Mouse (Mus musculus): Measurements from ENCODE around the gene Otog.

Gene Otog

DNA sequence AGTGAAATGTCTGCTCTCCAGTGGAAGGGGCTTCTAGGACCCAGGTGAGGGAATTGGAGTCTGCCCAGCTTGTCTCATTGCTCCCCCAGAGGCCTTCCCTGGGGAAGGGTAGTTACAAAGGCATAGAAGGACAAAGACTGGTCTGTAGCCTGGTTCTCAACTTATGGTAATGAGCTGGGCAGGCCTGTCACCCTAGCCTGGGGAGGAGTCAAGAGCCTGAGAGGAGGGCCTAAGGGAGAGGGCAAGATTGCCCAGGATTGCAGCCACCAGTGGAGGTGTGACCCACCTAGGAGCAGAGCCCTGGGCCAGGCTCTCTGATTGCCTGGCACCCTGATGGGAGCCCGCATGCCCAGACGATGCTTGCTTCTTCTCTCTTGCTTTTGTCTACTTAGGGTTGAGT lies at the start of gene Otog:
Gene Otog, plus strand, starts transcription at position 292 of the 400 bp plus-strand sequence.
- DNase-seq, result no peak

DNA sequence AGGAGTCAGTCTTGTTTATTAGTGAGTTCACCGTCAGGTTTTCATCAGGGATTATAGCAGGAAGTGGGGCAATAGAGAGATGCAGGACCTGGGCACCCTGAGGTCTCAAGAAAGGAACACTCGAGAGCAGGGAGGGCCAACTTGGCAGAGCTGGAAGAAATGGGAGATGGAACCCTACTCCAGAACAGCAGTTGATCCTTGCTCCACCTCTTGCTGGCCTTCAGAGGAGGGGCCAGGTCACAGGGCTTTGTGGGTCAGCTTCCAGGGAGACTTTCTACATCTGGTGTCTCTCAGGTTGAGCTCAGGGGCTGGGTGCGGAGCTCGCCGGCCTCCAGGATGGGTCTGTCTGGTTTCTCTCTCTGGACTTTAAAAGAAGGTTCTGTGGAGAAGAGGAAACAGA lies 45.4 kb upstream of the Otog start:
- DNase-seq, result no peak

DNA sequence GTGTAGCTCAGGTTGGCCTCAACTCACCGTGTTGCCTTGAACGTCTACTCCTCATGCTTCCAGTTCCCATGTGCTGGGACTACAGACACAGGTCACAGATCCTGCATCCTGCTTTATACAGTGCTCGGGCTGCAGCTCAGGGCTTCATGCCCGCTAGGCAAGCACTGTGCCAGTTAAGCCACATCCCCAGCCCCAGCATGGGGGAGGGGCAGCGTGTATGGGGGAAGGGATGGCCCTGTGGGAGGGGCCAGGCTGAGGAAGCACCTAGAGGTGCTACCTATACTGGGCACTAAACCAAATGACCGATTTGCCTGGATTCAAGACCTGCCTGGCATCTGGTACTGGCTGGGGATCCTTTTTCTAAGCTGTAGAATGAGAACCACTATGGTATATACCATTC lies 40.8 kb upstream of the Otog start:
- no peak for DNase-seq

DNA sequence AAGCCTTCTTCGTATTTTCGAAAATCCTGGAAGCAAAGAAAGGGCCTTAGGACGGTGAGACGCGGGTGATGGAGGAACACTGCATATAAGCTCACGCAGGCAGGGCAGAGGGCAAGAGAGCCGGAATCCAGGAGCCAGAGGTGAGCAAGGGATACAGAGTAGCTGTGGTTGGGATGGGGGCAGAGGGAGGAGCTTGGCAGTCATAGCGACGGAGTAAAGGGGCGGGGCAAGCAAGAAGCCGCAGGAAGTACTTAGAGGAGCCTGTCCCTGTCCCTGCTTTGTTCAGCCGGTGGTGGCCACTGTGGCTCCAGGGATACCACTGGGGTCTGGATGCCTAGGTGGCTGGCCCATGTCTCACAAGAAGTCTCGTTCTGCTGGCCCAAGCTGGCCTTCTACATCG lies 39.1 kb upstream of the Otog start:
- no peak for DNase-seq

DNA sequence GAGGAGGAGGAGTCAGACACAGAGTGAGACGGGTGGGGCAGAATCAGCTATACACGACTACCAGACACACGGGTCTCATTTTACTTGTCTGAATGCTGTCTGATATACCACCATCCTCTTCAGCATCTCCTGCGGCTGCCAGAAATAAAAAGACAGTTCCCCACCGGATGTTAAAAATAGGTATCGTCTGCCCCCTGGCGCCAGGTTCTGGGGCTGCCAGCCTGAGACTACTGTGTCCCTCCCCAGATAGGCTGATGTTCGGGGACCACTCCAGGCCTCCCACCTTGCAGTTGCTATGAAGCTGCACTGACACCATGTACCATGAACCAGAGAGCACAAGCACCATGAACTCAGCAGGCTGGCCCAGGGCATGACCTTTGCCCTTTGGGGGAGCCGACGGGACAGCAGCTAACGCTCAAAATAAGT lies 36.7 kb upstream of the Otog start:
- DNase-seq, result peak; percentile 39

DNA sequence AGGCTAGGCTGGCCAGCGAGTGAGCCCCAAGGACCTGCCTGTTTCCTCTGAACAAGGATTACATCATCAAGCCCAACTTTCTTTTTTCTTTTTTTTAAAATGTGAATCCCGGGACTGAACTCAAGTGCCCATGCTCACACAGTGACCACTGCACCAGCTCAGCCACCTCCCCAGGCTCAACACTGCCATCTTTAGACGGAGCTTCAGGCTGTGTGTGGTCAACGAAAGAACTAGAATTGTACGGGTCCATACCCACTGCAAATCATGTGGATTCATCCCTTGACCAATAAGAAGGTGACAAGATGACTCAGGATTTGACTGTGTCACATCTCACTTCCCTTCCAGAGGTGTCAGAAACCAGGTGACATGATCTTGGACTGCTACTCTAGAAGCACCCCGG lies 36.0 kb upstream of the Otog start:
- DNase-seq, result no peak

- DNase-seq, result no peak
Measured at GRCm38 (mm10) chr7:46208131-46208530, 32.7 kb upstream of the Otog start.

- no peak for DNase-seq
Measured at GRCm38 (mm10) chr7:46210276-46210675, 30.5 kb upstream of the Otog start.

GRCm38 (mm10) chr7:46216481-46216880 lies 24.3 kb upstream of the Otog start:
- DNase-seq, result no peak

GRCm38 (mm10) chr7:46218415-46218814 lies 22.4 kb upstream of the Otog start:
- DNase-seq, result no peak

DNA sequence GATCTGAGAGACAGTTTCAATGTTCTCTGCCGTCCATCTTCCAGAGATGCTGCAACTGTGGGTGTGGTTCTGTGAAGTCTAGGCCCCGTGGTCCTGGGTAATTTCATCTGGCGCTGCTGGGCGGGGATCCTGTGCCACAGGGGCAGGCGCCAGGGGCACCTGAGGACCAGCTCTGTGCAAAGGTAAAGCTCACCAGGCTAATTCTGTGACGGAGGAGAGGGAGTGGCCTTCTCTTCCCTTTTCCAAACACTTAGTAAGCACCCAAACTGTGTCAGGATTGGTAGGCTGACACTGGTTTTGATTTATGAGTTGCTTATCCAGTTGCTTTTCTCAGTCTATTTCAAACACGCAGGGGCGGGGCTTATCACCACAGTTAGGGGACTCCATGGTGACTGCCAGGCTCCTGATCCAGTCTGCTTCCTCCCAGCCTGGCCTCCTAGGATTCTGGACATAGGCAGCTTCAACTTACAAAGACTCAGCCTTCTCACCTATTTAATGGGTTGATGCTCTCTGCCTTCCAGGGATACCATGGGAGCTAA lies 20.1 kb upstream of the Otog start:
- no peak for DNase-seq

- peak; percentile 17 for DNase-seq
Measured at GRCm38 (mm10) chr7:46226253-46226652, 14.5 kb upstream of the Otog start.

DNA sequence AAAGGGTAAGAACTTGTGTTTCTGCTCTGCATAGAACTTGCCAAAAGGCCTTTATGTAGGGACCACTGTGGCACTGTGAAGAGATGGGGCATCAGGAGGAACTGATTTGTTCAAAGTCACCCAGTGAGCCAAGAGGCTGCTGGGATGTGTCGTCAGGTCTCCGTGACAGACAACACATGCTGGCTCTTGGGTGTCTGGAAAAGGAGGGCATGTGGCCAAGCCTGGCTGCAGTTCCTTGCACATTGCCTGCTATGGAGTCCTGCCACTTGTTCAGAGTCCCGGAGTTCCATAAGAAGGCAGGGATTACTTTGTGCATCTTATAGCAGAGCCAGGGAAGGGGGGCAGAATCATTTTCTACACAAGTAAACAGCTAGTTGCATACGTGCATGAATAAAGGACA lies 13.9 kb upstream of the Otog start:
- no peak for DNase-seq

- no peak for DNase-seq
Measured at GRCm38 (mm10) chr7:46235948-46236347, 4.8 kb upstream of the Otog start.

- DNase-seq, result no peak
Measured at GRCm38 (mm10) chr7:46236363-46236762, 4.4 kb upstream of the Otog start.

DNA sequence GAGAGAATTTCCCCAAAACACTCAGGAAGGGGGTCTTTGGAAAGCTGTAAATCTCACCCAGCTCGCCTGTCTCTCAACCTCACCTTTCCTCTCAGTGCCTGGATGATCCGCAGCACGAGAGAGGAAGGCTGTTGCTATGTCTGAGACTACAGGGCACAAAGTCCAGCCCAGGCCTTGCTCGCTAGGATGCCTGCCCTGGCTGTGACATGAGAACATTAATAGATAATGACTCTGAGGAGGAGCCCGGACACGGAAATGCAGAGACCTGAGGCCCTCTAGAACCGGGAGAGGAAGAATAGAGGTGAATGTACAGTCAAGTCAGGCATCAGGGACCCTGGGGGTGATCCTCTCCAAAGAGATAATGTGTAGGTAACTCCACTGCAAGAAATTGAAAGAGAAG lies 3.6 kb upstream of the Otog start:
- no peak for DNase-seq

GRCm38 (mm10) chr7:46238346-46238745 lies 2.4 kb upstream of the Otog start, which contains the start of gene Ush1c:
Ush1c (minus strand) TSS chr7:46238503.
- DNase-seq, result no peak

GRCm38 (mm10) chr7:46240091-46240490 lies 696 bp upstream of the Otog start:
- DNase-seq, result no peak

DNA sequence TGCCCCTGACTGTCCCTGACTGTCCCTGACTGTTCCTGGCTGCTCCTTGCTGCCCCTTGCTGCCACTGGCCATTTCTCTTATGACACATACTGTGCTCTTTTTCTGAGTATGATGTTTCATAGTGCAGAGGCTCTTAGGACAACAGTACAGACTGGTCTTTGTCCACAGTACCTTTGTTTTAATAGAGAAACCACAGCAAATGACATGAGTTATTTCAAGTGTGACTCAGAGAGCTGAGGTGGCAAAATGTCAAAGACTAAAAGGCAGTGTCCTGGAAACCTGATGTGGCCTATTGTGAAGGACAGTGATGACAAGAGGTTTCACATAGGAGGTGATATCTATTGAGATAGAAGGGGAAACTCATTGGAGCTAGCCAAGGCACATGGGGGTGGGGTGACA lies 6.1 kb downstream of the Otog start:
- DNase-seq, result no peak

DNA sequence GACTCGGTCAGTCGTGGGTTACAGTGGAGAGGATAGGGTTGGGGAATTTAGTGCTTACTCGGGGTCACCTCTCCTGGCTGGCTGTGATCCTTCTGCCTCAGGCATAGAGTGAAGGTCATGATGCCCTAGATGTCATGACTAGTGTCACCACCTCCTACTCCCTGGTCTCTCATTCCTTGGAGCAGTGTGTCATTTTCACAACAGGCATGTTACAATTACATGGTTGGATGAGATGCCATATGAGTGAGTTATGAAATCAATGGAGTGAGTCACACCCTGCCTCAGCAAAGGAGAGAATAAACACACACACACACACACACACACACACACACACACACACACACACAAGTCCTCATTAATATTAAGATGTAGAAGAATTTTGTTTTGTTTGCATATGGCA lies 6.8 kb downstream of the Otog start:
- no peak for DNase-seq

DNA sequence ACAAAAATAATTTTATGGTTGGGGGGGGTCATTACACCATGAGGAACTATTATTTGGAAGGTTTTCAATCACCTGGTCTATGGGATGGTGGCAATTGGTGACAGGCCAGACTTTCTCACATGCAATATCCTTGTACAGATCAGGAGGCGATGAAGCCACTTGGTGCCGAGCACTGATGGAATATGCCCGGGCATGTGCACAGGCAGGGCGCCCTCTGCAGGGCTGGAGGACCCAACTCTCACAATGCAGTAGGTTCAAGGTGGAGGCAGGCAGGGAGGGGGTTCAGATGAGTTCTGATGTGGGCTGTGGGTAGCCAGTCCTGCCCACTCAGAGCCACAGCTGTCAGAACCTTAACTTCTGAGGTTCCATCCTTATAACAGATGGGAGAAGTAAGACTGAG lies 11.1 kb downstream of the Otog start:
- DNase-seq, result no peak

DNA sequence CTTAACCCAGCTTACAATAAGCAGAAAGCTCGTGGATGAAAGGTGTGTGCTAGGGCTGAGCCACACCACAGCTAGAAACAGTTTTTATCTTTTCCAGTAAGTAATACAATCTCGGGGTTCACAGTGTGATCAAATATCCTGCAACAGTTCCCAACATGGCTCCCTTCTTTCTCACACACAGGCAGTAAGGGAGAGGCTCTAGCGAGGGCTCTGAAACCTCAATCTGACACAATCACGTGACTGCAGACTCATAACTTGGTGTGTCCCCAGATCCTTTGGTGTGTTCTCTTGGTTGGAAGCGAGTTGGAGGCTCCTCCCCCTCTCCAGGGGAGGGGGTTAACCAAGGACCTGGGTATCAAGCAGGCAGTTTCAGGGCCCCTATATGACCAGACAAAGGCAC lies 35.4 kb downstream of the Otog start:
- no peak for DNase-seq

DNA sequence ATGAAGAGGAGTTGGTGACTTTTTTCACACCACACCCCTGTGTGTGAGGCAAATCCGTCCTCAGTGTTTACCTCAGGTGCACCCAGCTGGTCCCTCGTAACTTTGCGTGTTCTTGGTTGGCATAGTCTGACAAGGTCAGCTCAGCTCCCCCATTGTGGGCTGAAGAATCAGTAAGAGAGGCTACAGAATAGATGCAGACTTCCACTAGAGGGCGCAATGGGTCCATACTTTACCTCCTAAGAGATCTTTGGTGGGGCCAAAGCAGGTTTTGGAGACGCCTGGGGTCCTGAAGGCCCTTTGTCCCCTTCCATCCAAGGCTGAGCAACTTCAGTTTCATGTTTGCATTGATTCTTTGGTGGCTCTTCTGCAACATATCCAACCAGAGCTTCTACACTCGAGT lies 39.2 kb downstream of the Otog start:
- peak; percentile 59 for DNase-seq

DNA sequence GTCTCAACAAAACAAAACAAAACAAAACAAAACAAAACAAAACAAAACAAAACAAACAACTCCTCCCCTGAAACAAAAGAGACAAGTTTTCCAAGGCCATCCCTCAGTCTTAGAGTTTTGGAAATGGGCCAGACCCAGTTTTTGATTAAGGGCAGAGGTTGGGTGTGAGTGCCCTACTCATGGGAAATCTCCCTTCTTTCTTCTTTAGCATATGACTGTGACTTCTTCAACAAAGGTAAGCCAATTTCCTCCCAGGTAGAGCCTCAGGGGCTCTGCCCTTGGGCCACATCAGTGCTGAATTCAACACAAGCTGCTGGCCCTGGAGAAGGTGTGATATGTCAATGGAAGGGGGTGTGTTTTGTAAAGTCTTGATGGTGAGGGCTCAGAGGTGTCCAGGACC lies 40.1 kb downstream of the Otog start:
- no peak for DNase-seq

DNA sequence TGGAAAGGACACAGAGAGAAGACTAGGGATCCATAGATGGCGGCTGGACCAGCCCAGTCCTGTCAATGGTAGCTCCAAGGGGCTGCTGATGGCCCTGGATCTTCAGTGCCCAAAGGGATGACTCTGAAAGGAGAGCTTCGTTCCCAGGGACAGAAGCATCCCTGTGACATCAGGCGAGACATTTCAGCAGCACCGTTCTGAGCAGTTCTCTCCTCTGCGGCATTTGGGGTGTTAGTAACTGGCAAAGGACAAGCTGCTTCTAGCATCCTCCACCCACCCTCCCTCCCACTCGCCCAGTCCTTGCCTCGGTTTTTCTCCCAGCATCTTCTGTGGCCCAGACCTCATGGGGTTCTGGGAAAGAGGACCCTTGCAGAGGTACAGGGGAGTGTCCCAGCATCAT lies 41.5 kb downstream of the Otog start:
- no peak for DNase-seq

- no peak for DNase-seq
Measured at GRCm38 (mm10) chr7:46283681-46284080, 42.9 kb downstream of the Otog start.

Data from right cerebral cortex, adult 18-20 months (tissue).